Mouse (Mus musculus) hematopoietic stem cell, adult 5-6 weeks (primary cell): ENCODE measurements around the gene Nrp2. TPM values are rescaled to one million over a fixed set of nuclear protein-coding genes. Genes with fewer than 3 reads are reported as not detected.

ENCODE experiments used
- ATAC-seq, 2 experiments: fragments of 125-278 bp in 1 of 2; replicated peaks in 1 of 2; 2 replicates each; pipeline ENCODE4 v1.8.0; 2016 to 2017; ENCODE audit warnings: inconsistent platforms in 2 of 2, mild to moderate bottlenecking in 2 of 2, moderate number of reproducible peaks in 2 of 2, low read depth in 1 of 2, moderate TSS enrichment in 1 of 2; ENCODE audit not compliant: low FRiP score in 2 of 2, poor library complexity in 2 of 2, severe bottlenecking in 2 of 2, insufficient read depth in 1 of 2, low TSS enrichment in 1 of 2
- total RNA-seq: library from RNA; stranded (forward); fragments of 172-1452, 232-1000 nt; gene quantifications from 2 replicates; pipeline ENCODE4 v1.2.3, GENCODE M21; 2017

The Nrp2 gene
- 0.31 and 0.50 TPM in 2 replicates for total RNA-seq

GRCm38 (mm10) chr1:62703158-62704116 lies at the start of gene Nrp2:
Nrp2 (plus strand) TSS chr1:62703285.
- ATAC-seq = peak; percentile 34 to 56

DNA sequence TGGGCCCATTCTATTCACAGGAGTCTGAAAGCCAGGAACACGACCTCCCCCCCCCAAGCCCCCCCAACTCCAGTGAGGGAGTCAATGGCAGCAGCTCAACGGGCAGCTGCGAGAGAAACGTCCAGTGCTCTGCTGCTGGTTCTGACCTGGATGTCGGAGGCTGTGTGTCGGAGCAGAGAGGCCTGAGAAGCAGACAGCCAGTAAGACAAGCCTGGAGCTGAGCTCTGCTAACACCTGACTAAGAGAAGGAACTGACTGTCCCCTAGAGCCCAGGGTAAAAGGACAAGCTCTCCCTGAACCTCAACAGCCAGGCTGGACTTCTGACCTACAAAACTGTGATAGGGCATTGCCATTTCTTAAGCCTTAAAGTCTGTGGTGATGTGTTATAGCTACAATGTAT lies 48.6 kb upstream of the Nrp2 start:
- no peak for ATAC-seq

- no peak; a peak in 2 of 4 replicates for ATAC-seq
Observed at GRCm38 (mm10) chr1:62664960-62665645, 38.0 kb upstream of the Nrp2 start.

DNA sequence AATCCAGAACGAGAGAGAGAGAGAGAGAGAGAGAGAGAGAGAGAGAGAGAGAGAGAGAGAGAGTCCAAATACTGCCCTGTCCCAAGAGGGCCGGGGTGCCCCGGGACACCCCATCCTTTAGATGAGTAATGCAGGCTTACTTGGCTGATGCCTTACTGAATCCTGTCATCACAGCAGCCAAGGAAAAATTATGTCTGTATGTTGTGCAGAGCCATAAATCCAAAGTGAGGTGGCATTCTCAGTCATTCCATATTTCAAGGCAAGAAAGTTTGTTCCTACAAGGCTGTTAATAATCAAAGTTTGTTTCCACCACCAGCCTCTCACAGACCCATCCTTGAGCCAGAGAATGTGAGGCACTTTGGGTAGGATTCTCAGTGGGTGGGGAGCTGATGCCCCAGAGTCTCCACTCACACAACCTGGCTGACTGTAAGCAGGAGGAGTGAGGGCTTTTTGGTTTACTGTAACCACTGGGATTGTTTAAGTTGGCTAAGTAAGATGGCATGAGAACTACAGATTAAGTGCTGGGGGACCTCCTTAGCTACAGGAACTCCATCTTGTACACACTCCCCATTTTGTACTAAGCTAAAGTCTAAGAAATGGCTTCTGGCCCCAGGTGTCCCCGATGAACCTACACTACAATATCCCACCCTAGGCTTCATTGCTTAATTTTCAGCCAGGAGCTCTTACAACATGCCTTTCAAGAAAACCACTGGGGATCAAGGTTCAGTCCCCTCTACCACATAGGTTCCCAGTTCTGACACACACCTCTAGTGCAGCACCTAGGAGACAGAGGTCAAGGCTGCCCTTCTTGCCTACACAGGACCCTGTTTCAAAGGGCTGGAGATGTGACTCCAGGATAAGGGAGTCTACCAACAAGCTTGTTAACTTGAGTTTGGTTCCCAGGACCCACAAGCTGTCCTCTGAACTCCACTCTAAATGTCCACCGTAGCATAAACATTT lies 37.0 kb upstream of the Nrp2 start:
- ATAC-seq = no peak

DNA sequence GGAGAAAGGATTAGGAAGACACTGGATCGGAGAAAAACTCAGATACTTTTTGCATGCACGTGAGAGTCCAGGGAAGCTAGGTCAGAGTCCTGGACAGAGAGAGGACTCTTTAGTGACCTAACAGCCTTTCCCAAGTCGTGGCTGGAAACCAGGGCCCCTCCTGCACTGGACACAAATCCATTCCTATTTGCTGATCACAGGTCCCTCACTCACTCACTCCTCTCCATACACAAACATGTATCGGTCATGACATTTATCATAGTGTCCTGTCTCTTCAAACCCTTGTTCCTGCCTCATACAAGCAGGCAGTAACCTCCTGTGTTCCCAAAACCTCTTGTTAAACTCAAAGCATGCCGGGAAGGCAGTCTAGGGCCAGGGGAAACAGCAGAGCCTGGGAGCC lies 36.3 kb upstream of the Nrp2 start:
- no peak for ATAC-seq

DNA sequence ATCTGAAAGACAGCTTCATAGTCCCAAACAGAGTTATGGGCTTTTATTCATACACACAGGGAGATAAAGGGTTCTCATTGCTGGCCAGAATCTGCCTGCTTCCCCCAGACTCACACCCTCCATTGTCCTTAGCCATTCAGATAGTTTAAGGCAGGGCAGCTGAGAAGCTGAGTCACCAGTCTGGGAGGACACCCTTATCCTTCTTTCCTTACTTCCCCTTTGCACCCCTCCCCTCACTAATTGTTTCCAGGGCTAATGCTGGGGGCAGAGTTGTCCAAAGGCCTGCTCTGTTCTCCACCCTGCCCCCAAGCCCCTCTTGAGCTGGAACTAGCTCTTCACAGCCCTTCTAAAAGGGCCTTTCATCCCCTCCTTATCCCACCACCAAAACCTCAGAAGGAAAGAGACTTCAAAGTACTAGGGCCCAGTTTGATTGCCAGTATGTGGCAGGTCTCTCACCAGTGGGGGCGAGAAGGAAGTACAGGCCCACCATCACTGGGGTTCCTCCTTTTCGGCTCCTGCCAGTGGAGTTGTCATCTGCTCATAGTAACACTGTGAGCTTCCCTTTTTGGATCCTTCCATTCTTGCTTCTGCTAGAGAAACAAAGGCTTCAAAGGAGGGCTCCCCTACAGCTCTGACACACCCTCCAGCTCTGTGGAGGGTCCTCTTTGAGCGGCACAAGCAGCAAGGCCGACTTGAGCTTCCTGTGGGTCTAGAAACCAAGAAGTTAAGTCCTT lies 24.3 kb upstream of the Nrp2 start:
- ATAC-seq = peak; percentile 98 to 100

- peak; percentile 44 to 61; a peak in 2 of 4 replicates for ATAC-seq
Observed at GRCm38 (mm10) chr1:62679466-62679865, 23.6 kb upstream of the Nrp2 start.

GRCm38 (mm10) chr1:62682456-62683385 lies 20.4 kb upstream of the Nrp2 start:
- ATAC-seq = no peak

DNA sequence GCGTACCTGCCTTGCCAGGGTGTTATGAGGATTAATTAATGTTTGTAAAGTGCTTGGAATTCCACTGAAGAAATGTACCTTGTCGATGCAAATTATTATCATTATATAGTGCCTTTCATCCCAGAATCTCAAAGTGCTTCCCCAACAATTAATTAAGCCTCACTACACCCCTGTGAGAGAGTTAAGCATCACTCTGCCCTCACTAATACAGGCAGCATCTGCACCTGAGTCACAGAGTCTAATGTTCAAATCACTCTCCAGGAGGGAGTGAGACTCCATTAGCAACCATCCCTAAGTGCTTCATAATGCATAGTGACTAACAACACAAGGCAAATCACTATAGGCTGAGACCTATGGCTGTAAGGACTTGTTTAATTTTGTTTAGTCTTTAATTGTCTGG lies 19.6 kb upstream of the Nrp2 start:
- ATAC-seq = no peak

DNA sequence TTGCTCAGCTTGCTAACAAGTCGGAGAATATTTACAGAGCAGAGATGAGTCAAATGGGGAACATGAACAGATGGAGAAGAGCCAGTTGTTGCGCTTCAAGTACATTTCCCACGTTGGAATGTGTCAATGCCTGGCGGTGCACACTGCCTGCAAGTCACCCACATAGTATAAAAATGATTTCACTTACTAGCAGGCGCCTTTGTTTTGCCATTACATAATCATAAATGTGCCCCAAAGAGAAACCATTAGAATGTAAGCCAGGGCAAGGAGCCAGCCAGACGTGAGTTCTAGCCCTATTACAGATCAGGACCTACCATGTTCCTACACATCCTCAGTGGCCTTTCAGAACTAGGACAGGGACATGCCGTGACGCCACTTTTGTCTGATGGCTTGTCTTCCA lies 15.6 kb upstream of the Nrp2 start:
- ATAC-seq = no peak

DNA sequence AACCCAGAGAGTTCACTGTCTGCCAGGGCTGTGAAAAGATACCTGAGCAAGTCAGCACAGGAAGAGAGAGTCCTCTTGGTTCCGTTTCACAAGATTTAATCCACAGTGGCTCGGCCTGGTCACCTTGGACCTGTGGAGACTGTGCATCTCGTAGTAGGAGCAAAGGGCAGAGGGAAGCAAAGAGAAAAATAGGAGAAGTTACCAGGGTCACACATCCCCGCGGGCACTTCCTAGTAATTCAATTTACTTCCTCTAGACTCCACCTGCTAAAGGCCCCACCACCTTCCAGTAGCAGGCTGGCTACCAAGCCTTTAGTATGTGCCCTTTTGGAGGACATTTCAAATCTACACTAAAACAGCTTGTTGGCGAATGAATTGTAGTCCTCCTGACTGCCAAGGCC lies 11.9 kb upstream of the Nrp2 start:
- peak; percentile 62 to 65; a peak in 2 of 4 replicates for ATAC-seq

GRCm38 (mm10) chr1:62696312-62696982 lies 6.6 kb upstream of the Nrp2 start:
- ATAC-seq = no peak

GRCm38 (mm10) chr1:62696983-62697341 lies 6.1 kb upstream of the Nrp2 start:
- ATAC-seq = peak; percentile 48 to 49; a peak in 2 of 4 replicates

DNA sequence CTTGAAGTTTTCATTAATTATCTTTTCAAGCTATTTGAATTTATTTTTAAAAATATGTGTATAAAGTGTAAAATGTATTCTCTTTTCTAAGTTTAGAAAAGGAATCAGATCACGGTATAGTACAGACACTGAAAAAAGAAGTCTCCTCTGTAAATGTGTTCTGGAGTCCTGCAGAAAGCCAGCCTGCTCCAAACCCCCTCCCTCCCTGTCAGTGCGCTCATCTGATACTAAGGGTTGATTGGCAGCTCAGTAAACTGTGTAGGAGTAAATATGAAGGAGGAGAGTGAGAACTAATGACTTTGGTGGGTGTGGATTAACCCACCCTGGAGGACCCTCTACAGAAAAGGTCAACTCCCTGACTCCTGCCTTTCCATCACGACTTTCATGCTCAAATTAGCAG lies 5.7 kb upstream of the Nrp2 start:
- no peak for ATAC-seq

- ATAC-seq = no peak
Observed at GRCm38 (mm10) chr1:62699801-62700200, 3.3 kb upstream of the Nrp2 start.
